Mouse (Mus musculus) limb, embryonic 10.5 days (tissue): ENCODE measurements around the gene Mfap5. TPM values are rescaled to one million over a fixed set of nuclear protein-coding genes. Genes with fewer than 3 reads are reported as not detected.
"Not testable (repeated sequence)": the region's sequence is repeated elsewhere in the genome, so short reads cannot be mapped to it uniquely, and the experiment has no call there.

Experiments used
- DNase-seq: peaks from one replicate; pipeline ENCODE4 v3.0.0-alpha.2; 2017; ENCODE audit warnings: low spot score
- H3K27ac ChIP-seq: fragments of 300-500 bp; sonication (generic); 2 replicates; pipeline ENCODE4 v1.5.1; 2016; ENCODE audit warnings: mild to moderate bottlenecking
- H3K27me3 ChIP-seq: fragments of 300-500 bp; sonication (generic); 2 replicates; pipeline ENCODE4 v1.6.1; 2016; ENCODE audit warnings: low read depth, mild to moderate bottlenecking; ENCODE audit not compliant: poor library complexity, severe bottlenecking
- H3K36me3 ChIP-seq: fragments of 300-500 bp; sonication (generic); 2 replicates; pipeline ENCODE4 v1.6.1; 2016; ENCODE audit warnings: mild to moderate bottlenecking, moderate library complexity
- H3K4me1 ChIP-seq: fragments of 300-500 bp; sonication (generic); 2 replicates; pipeline ENCODE4 v1.6.1; 2016
- H3K4me3 ChIP-seq: fragments of 300-500 bp; sonication (generic); 2 replicates; pipeline ENCODE4 v1.5.1; 2016; ENCODE audit warnings: mild to moderate bottlenecking, moderate library complexity
- H3K9me3 ChIP-seq: fragments of 300-500 bp; sonication (generic); replicated peaks from 2 replicates; pipeline ENCODE4 v1.6.1; 2016; ENCODE audit warnings: mild to moderate bottlenecking
- WGBS: fragments of 180-500 bp; shearing (Covaris S2); methylation state at CpG from one replicate; pipeline ENCODE4 v1.1.7; 2016; 5-methylcytosine and 5-hydroxymethylcytosine counted together
- polyA plus RNA-seq: library from polyadenylated mRNA; unstranded; fragments of >200 nt; fragmentation: Nextera tagmentation; extraction: Ambion mirVana; gene quantifications from 2 replicates; pipeline ENCODE4 v1.2.1, GENCODE M21; 2016

The Mfap5 gene
- 0.30 and 0.51 TPM in 2 replicates for polyA plus RNA-seq

- Histone ChIP-seq H3K27ac (no peak within 1 kb of the TSS), H3K27me3 (no peaks in the 10 kb centered on the region), H3K4me1 (no peaks in the 10 kb centered on the region), H3K36me3 (no peaks in the 10 kb centered on the region), H3K4me3 (no peak within 1 kb of the TSS), H3K9me3 (no peaks in the 10 kb centered on the region)
- DNase-seq = no peak
- WGBS = 90% methylated on average over 3 of the region's 3 CpGs
Observed at GRCm38 (mm10) chr6:122505545-122505944, at the start of gene Mfap5. Gene Mfap5 (plus strand): TSS chr6:122505845.

GRCm38 (mm10) chr6:122458946-122459693 is 46.5 kb upstream of the Mfap5 start:
- WGBS = 94% methylated on average over 8 of the region's 8 CpGs
- Histone ChIP-seq H3K4me3 (no peak overlapping the region), H3K36me3 (peaks cover 91% of the 10 kb centered on the region), H3K9me3 (no peaks in the 10 kb centered on the region), H3K27me3 (no peaks in the 10 kb centered on the region), H3K27ac (no peak overlapping the region), H3K4me1 (no peaks in the 10 kb centered on the region)
- DNase-seq = no peak

GRCm38 (mm10) chr6:122466092-122466713 is 39.4 kb upstream of the Mfap5 start:
- Histone ChIP-seq H3K4me3 (no peak overlapping the region), H3K4me1 (no peaks in the 10 kb centered on the region), H3K9me3 (no peaks in the 10 kb centered on the region), H3K27me3 (no peaks in the 10 kb centered on the region), H3K27ac (no peak overlapping the region), H3K36me3 (peaks cover 98% of the 10 kb centered on the region)
- WGBS = 93% methylated on average over 3 of the region's 3 CpGs
- no peak for DNase-seq

- Histone ChIP-seq H3K4me1 (no peaks in the 10 kb centered on the region), H3K9me3 (no peaks in the 10 kb centered on the region), H3K36me3 (peaks cover 86% of the 10 kb centered on the region), H3K27ac (no peak overlapping the region), H3K4me3 (no peak overlapping the region), H3K27me3 (no peaks in the 10 kb centered on the region)
- no peak for DNase-seq
- WGBS = 97% methylated on average over 15 of the region's 15 CpGs
Observed at GRCm38 (mm10) chr6:122469030-122469640, 36.5 kb upstream of the Mfap5 start.

- Histone ChIP-seq H3K36me3 (peaks cover 76% of the 10 kb centered on the region), H3K9me3 (no peaks in the 10 kb centered on the region), H3K27me3 (no peaks in the 10 kb centered on the region), H3K4me3 (no peak overlapping the region), H3K27ac (no peak overlapping the region), H3K4me1 (no peaks in the 10 kb centered on the region)
- DNase-seq = no peak
- 93% methylated on average over 2 of the region's 2 CpGs for whole genome bisulfite sequencing
Observed at GRCm38 (mm10) chr6:122470240-122470639, 35.4 kb upstream of the Mfap5 start.

GRCm38 (mm10) chr6:122471461-122471860 is 34.2 kb upstream of the Mfap5 start:
- peaks cover 64% of the 10 kb centered on the region for H3K36me3 ChIP-seq
- not testable (repeated sequence) for H3K27ac ChIP-seq, H3K4me3 ChIP-seq, H3K4me1 ChIP-seq, H3K27me3 ChIP-seq, DNase-seq, H3K9me3 ChIP-seq
- WGBS = 95% methylated on average over 3 of the region's 3 CpGs

GRCm38 (mm10) chr6:122478062-122478461 is 27.6 kb upstream of the Mfap5 start:
- Histone ChIP-seq H3K36me3 (no peaks in the 10 kb centered on the region), H3K4me1 (0 out of 2 replicates have a peak, but pooled peaks cover 5% of the 10 kb centered on the region), H3K9me3 (no peaks in the 10 kb centered on the region), H3K27ac (no peak overlapping the region), H3K27me3 (no peaks in the 10 kb centered on the region), H3K4me3 (no peak overlapping the region)
- DNase-seq = no peak
- WGBS = 88% methylated on average over 3 of the region's 3 CpGs

GRCm38 (mm10) chr6:122485401-122486296 is 20.0 kb upstream of the Mfap5 start:
- Histone ChIP-seq H3K27ac (peak overlapping the region; percentile 96), H3K4me1 (peaks cover 20% of the 10 kb centered on the region), H3K36me3 (no peaks in the 10 kb centered on the region), H3K9me3 (no peaks in the 10 kb centered on the region), H3K27me3 (peaks cover 6% of the 10 kb centered on the region; the same call in 1 of the 2 replicates), H3K4me3 (peak overlapping the region; percentile 77)
- DNase-seq = peak; percentile 66
- 12% methylated on average over 86 of the region's 91 CpGs for whole genome bisulfite sequencing

- H3K9me3 ChIP-seq = no peaks in the 10 kb centered on the region
- H3K4me3 ChIP-seq = peak overlapping the region; percentile 77
- no peaks in the 10 kb centered on the region for H3K36me3 ChIP-seq
- peaks cover 25% of the 10 kb centered on the region for H3K4me1 ChIP-seq
- WGBS = 2% methylated on average over 86 of the region's 111 CpGs
- peaks cover 6% of the 10 kb centered on the region; the same call in 1 of the 2 replicates for H3K27me3 ChIP-seq
- peak; percentile 89 for DNase-seq
- H3K27ac ChIP-seq = peak overlapping the region; percentile 96
Observed at GRCm38 (mm10) chr6:122486297-122487117, 19.1 kb upstream of the Mfap5 start.

- DNase-seq = peak; percentile 52
- no peaks in the 10 kb centered on the region for H3K36me3 ChIP-seq
- H3K27me3 ChIP-seq = peaks cover 6% of the 10 kb centered on the region; the same call in 1 of the 2 replicates
- H3K9me3 ChIP-seq = no peaks in the 10 kb centered on the region
- peaks cover 43% of the 10 kb centered on the region for H3K4me1 ChIP-seq
- H3K4me3 ChIP-seq = peak overlapping the region; percentile 57
- H3K27ac ChIP-seq = peak overlapping the region; percentile 94
- WGBS = 29% methylated on average over 15 of the region's 15 CpGs
Observed at GRCm38 (mm10) chr6:122490929-122491512, 14.6 kb upstream of the Mfap5 start.

- Histone ChIP-seq H3K27ac (peak overlapping the region; percentile 94), H3K36me3 (no peaks in the 10 kb centered on the region), H3K27me3 (peaks cover 6% of the 10 kb centered on the region; the same call in 1 of the 2 replicates), H3K4me3 (peak overlapping the region; percentile 57), H3K9me3 (no peaks in the 10 kb centered on the region), H3K4me1 (peaks cover 47% of the 10 kb centered on the region)
- WGBS = under 1% methylated on average over 16 of the region's 16 CpGs
- peak; percentile 97 for DNase-seq
Observed at GRCm38 (mm10) chr6:122491557-122491956, 14.1 kb upstream of the Mfap5 start.
